Mouse (Mus musculus) intestine, embryonic 16.5 days (tissue): ENCODE data around the gene Smco2. TPM values are rescaled to one million over a fixed set of nuclear protein-coding genes. Genes with fewer than 3 reads are reported as not detected.

Experiments used
- ATAC-seq: fragments of 200-750 bp; cut with Nextera tagmentation; 2 replicates; pipeline ENCODE4 v1.8.0; 2017; ENCODE audit warnings: moderate TSS enrichment, moderate library complexity
- H3K27ac ChIP-seq: fragments of 300-500 bp; sonication (generic); 2 replicates; pipeline ENCODE4 v1.5.1; 2014; ENCODE audit warnings: mild to moderate bottlenecking, low read length
- H3K27me3 ChIP-seq: fragments of 300-500 bp; sonication (generic); replicated peaks from 2 replicates; pipeline ENCODE4 v1.6.1; 2014; ENCODE audit warnings: low read length, control low read depth, mixed read lengths; ENCODE audit not compliant: control insufficient read depth, insufficient read depth
- H3K36me3 ChIP-seq: fragments of 300-500 bp; sonication (generic); 2 replicates; pipeline ENCODE4 v1.6.1; 2014; ENCODE audit warnings: low read length, control low read depth; ENCODE audit not compliant: control insufficient read depth, insufficient read depth
- H3K4me1 ChIP-seq: fragments of 300-500 bp; sonication (generic); 2 replicates; pipeline ENCODE4 v1.6.1; 2014; ENCODE audit warnings: low read length, control low read depth, mixed read lengths; ENCODE audit not compliant: control insufficient read depth, insufficient read depth
- H3K4me2 ChIP-seq: fragments of 300-500 bp; sonication (generic); 2 replicates; pipeline ENCODE4 v1.6.1; 2014; ENCODE audit warnings: low read depth, low read length, control low read depth
- H3K4me3 ChIP-seq: fragments of 300-500 bp; sonication (generic); 2 replicates; pipeline ENCODE4 v1.5.1; 2014; ENCODE audit warnings: mild to moderate bottlenecking, low read length
- H3K9ac ChIP-seq: fragments of 300-500 bp; sonication (generic); 2 replicates; pipeline ENCODE4 v1.6.1; 2014; ENCODE audit warnings: low read depth, low read length
- H3K9me3 ChIP-seq: fragments of 300-500 bp; sonication (generic); 2 replicates; pipeline ENCODE4 v1.6.1; 2016; ENCODE audit warnings: low read length, control low read depth; ENCODE audit not compliant: control insufficient read depth
- WGBS: fragments of 180-500 bp; shearing (Covaris S2); extraction: QIAGEN DNeasy Blood & Tissue Kit; methylation state at CpG from one replicate; pipeline ENCODE4 v1.1.7; 2014; 5-methylcytosine and 5-hydroxymethylcytosine counted together
- polyA plus RNA-seq: library from polyadenylated mRNA; unstranded; fragments of >200 nt; fragmentation: Nextera tagmentation; extraction: Ambion mirVana; gene quantifications from 2 replicates; pipeline ENCODE4 v1.2.1, GENCODE M21; 2015

Smco2 gene
- polyA plus RNA-seq, 1 experiment from 2014 or later: not detected

GRCm38 (mm10) chr6:146834342-146834741 lies 15.6 kb upstream of the Smco2 start:
- no peaks in the 10 kb centered on the region for H3K9me3 ChIP-seq
- WGBS: 66% methylated on average over 3 of the region's 3 CpGs
- no peak overlapping the region for H3K27ac ChIP-seq
- H3K27me3 ChIP-seq: no peaks in the 10 kb centered on the region
- ATAC-seq: no peak
- H3K36me3 ChIP-seq: no peaks in the 10 kb centered on the region
- H3K9ac ChIP-seq: no peak overlapping the region
- H3K4me3 ChIP-seq: no peak overlapping the region
- peaks cover 4% of the 10 kb centered on the region; the same call in 1 of the 2 replicates for H3K4me1 ChIP-seq
- no peak overlapping the region for H3K4me2 ChIP-seq

- Histone ChIP-seq H3K27ac (no peak overlapping the region), H3K4me2 (no peak overlapping the region), H3K9ac (no peak overlapping the region), H3K9me3 (no peaks in the 10 kb centered on the region), H3K4me1 (peaks cover 4% of the 10 kb centered on the region; the same call in 1 of the 2 replicates), H3K27me3 (no peaks in the 10 kb centered on the region), H3K4me3 (no peak overlapping the region), H3K36me3 (no peaks in the 10 kb centered on the region)
- 21% methylated on average over 4 of the region's 4 CpGs for WGBS
- no peak for ATAC-seq
These were observed 14.1 kb upstream of the Smco2 start for GRCm38 (mm10) chr6:146835784-146836183.

DNA sequence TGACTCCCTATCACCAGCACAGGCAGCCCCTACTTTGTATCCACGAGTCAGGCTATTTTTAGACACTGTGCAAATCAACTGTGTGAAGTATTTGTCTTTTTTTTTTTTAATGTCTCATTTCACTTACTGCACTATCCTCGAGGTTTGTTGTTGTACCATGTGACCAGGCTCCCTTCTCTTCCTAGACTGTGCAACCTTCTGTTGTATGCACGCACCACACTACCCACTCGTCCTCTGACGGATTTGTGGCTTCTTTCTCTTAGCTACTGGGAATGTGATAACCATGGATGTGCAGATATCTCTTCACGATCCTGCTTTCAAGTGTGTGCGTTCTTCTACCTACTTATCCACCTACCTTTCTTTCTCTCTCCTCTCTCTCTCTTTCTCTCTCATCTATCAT lies 12.6 kb upstream of the Smco2 start:
- H3K4me3 ChIP-seq: no peak overlapping the region
- WGBS: 68% methylated on average over 7 of the region's 7 CpGs
- no peak overlapping the region for H3K9ac ChIP-seq
- no peaks in the 10 kb centered on the region for H3K36me3 ChIP-seq
- no peaks in the 10 kb centered on the region for H3K27me3 ChIP-seq
- no peak overlapping the region for H3K27ac ChIP-seq
- H3K4me2 ChIP-seq: no peak overlapping the region
- no peak for ATAC-seq
- peaks cover 4% of the 10 kb centered on the region; the same call in 1 of the 2 replicates for H3K4me1 ChIP-seq
- no peaks in the 10 kb centered on the region for H3K9me3 ChIP-seq

DNA sequence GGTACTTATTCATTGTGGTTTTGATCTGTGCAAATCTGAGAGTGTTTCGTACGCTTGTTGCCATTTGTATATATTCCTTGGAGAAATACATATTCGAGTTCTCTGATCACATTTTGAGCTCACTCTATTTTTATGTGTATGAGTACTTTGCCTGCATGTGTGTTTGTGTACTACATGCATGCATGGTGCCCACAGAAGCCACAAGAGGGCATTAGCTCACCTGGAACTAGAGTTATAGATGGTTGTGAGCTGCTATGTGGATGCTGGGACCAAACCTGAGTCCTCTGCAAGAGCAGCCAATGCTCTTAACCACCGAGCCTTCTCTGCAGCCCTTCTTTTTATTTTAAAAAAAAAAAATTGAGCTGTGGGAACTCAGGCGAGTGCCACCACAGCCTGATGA lies 11.5 kb upstream of the Smco2 start:
- 95% methylated on average over 5 of the region's 5 CpGs for WGBS
- no peak overlapping the region for H3K4me2 ChIP-seq
- ATAC-seq: no peak

DNA sequence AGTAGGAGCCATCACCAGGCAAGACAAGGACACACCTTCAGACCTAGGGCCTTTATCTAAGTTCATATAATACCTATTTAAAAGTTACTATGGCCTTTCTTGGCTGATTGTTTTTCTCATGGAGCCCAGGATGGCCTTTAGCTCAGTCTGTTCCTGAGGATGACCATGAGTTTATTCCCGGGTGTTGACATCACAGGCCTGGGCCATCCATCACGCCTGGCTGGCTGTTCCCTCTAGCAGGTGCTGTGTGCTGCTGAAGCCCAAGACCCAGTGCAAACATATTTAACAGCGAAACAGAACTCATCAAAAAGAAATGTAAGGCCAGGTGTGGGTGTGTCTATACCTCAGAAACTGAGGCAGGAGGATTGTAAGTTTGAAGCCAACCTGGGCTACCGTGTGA lies 11.0 kb upstream of the Smco2 start:
- Histone ChIP-seq H3K36me3 (no peaks in the 10 kb centered on the region), H3K9ac (no peak overlapping the region), H3K9me3 (no peaks in the 10 kb centered on the region), H3K4me3 (no peak overlapping the region), H3K4me2 (no peak overlapping the region), H3K27ac (no peak overlapping the region), H3K4me1 (peaks cover 4% of the 10 kb centered on the region; the same call in 1 of the 2 replicates), H3K27me3 (no peaks in the 10 kb centered on the region)
- no peak for ATAC-seq
- 87% methylated on average over 4 of the region's 4 CpGs for WGBS

More for the DNA sequence above, 11.5 kb upstream of the Smco2 start:
- no peaks in the 10 kb centered on the region for H3K9me3 ChIP-seq
- no peak overlapping the region for H3K9ac ChIP-seq
- no peaks in the 10 kb centered on the region for H3K27me3 ChIP-seq
- no peak overlapping the region for H3K27ac ChIP-seq
- H3K4me1 ChIP-seq: peaks cover 4% of the 10 kb centered on the region; the same call in 1 of the 2 replicates
- no peak overlapping the region for H3K4me3 ChIP-seq
- no peaks in the 10 kb centered on the region for H3K36me3 ChIP-seq

DNA sequence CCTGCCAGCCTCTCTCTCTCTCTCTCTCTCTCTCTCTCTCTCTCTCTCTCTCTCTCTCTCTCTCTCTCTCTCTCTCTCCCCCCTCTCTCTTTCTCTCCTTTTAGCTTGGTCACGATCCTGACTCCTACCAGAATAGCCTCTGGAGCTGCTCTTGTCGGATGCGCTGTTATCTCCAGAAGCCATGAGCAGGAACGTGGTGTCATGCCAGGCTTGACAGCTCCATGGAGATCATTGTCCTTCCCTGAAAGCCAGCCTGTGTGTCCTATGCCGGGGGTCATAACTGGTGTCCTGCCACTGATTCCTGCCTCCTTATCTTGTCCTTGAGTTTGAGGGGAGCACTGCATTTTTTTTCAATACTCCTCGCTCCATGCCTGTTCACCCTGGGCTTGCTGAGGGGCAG lies 5.0 kb upstream of the Smco2 start:
- Histone ChIP-seq H3K27me3 (no peaks in the 10 kb centered on the region), H3K9me3 (no peaks in the 10 kb centered on the region), H3K27ac (no peak overlapping the region), H3K4me3 (no peak overlapping the region), H3K36me3 (no peaks in the 10 kb centered on the region), H3K4me2 (no peak overlapping the region), H3K9ac (no peak overlapping the region), H3K4me1 (no peaks in the 10 kb centered on the region)
- WGBS: 86% methylated on average over 6 of the region's 6 CpGs
- no peak for ATAC-seq

DNA sequence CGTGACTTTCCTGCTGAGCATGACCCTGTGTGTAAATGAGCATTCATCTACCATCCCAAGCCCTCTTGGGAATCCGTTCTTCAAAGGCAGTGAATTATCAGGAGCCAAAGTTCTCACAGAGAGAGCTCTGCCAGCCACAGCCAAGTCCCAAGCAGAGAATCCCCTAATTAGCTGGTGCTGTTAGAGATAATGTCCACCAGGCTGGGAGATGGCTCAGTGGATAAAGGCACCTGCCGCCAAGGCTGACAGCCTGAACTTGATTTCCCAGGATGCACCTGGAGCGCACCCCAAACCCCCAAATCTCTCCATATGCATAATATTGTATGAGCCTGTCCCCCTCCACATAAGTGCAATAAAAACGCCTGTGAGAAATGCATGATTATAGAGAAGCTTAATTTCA lies 4.6 kb upstream of the Smco2 start:
- Histone ChIP-seq H3K9me3 (no peaks in the 10 kb centered on the region), H3K9ac (no peak overlapping the region), H3K4me1 (no peaks in the 10 kb centered on the region), H3K27me3 (no peaks in the 10 kb centered on the region), H3K27ac (no peak overlapping the region), H3K4me3 (no peak overlapping the region), H3K4me2 (no peak overlapping the region), H3K36me3 (no peaks in the 10 kb centered on the region)
- ATAC-seq: no peak
- 85% methylated on average over 5 of the region's 5 CpGs for WGBS

DNA sequence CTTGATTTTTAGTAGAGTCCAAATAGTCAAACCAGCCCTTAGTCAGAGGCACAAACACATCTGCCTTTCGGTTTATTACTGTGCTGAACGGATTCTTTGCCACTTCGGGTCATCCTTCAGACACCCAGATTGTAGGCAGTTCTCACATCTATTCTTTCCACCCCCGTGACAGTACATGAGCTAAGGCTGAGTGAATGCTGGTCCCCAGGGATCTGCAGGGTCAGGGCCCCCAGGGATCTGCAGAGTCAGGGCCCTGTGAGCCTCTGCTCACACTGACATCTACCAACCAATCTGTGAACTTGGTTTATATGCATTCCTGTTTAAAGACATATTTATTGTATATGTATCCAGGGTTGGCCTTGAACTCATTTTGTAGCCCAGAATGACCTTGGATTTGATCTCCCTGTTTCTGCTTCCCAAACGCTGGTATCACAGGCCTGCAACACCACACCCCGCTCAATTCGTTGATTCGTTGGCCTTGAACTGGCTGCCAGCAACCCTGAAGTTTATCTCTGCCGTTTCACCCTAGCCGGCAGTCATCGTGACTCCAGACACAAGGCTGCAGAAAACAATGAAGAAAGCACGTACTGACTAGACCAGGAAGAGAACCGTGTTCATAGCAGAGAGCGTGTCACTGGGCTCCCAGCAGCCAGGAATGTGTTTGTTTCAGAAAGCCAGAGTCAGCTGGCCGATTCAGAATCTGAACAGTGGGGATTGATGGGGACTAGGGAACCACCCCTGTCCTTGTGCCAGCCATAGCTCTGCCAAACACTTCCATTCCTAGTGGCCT lies 3.7 kb upstream of the Smco2 start:
- H3K27me3 ChIP-seq: no peaks in the 10 kb centered on the region
- no peaks in the 10 kb centered on the region for H3K36me3 ChIP-seq
- no peak overlapping the region for H3K9ac ChIP-seq
- H3K4me2 ChIP-seq: no peak overlapping the region
- H3K9me3 ChIP-seq: no peaks in the 10 kb centered on the region
- 62% methylated on average over 15 of the region's 15 CpGs for WGBS
- H3K4me3 ChIP-seq: no peak overlapping the region
- no peak overlapping the region for H3K27ac ChIP-seq
- ATAC-seq: no peak
- no peaks in the 10 kb centered on the region for H3K4me1 ChIP-seq

- Histone ChIP-seq H3K9ac (no peak overlapping the region), H3K27me3 (no peaks in the 10 kb centered on the region), H3K9me3 (no peaks in the 10 kb centered on the region), H3K4me2 (no peak overlapping the region), H3K4me3 (no peak overlapping the region), H3K36me3 (no peaks in the 10 kb centered on the region), H3K4me1 (no peaks in the 10 kb centered on the region), H3K27ac (no peak overlapping the region)
- ATAC-seq: no peak
- WGBS: 80% methylated on average over 3 of the region's 3 CpGs
These were observed 2.5 kb upstream of the Smco2 start for GRCm38 (mm10) chr6:146847402-146847801.

DNA sequence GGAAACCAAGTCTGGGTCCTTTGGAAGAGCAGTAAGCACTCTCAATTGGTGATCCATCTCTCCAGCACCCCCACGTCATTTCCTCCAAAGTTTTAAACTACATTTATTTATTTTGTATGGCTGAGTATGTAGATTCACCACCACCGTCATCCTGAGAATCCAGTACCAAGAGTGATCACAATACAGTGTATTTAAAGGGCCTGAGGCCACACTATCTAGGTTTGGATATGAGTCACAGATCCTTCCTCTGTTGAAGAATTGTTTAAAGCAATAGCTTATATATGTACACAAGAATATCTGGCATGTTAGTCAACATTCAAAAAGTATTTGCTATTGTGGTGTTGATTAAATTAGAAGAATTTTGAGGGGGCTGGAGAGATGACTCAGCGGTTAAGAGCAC lies 1.6 kb upstream of the Smco2 start:
- H3K27ac ChIP-seq: no peak overlapping the region
- H3K36me3 ChIP-seq: no peaks in the 10 kb centered on the region
- H3K4me2 ChIP-seq: no peak overlapping the region
- no peak overlapping the region for H3K9ac ChIP-seq
- H3K4me1 ChIP-seq: no peaks in the 10 kb centered on the region
- 76% methylated on average over 3 of the region's 3 CpGs for WGBS
- no peaks in the 10 kb centered on the region for H3K27me3 ChIP-seq
- no peaks in the 10 kb centered on the region for H3K9me3 ChIP-seq
- ATAC-seq: no peak
- H3K4me3 ChIP-seq: no peak overlapping the region
